ENCODE assay signal across 7 mouse cellular contexts in the genomic region with DNA sequence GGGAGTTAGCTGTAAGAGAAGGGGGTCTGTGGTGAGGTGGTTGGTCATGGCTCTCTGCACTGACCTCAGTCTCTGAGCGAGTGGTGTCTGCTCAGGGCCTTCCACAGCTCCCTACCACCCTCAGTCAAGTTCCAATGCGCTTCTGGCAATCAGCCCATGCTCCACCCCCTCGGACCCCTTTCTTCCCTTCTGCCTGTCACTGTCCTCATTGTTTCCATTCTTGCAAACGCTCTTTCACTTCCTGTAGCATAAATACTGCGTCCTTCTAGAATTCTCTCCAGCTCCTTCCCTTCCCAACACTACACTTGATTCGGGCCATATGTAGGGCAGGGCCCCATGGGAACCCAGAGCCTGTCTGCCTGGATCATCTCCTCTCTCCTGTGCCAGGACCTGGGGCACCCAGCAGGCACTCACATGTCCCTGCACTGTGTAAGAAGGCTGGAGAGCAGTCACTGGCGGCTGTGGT. TPM values are rescaled to one million over a fixed set of nuclear protein-coding genes. Genes with fewer than 3 reads are reported as not detected.
A peak's percentile ranks its signal among the peaks of the same experiment; 100 is the strongest.
DNase-seq lines count a peak whose midpoint lies in the region; ATAC-seq lines count a peak whose summit lies in the region.

No protein-coding gene starts in this region.

- H3K27ac ChIP-seq in intestine, embryonic 15.5 days: peak overlapping the region; percentile 66
- no peak overlapping the region for H3K27ac ChIP-seq in neural tube, embryonic 12.5 days

- 0 out of 2 replicates have a peak overlapping the region, but pooled peaks have one; percentile 12 for H3K4me3 ChIP-seq in intestine, embryonic 15.5 days (replicated peaks)
- H3K4me3 ChIP-seq in neural tube, embryonic 12.5 days: no peak overlapping the region

- WGBS in intestine, embryonic 15.5 days: 23% methylated on average over 7 of the region's 7 CpGs
- 28% methylated on average over 7 of the region's 7 CpGs for WGBS in neural tube, embryonic 12.5 days

- no peak overlapping the region for H3K9ac ChIP-seq in intestine, embryonic 15.5 days
- no peak overlapping the region for H3K9ac ChIP-seq in neural tube, embryonic 12.5 days

- peaks cover 23% of the 10 kb centered on the region for H3K4me1 ChIP-seq in intestine, embryonic 15.5 days (replicated peaks)
- peaks cover 10% of the 10 kb centered on the region for H3K4me1 ChIP-seq in neural tube, embryonic 12.5 days

- peak overlapping the region; percentile 55 for H3K4me2 ChIP-seq in intestine, embryonic 15.5 days (replicated peaks)
- H3K4me2 ChIP-seq in neural tube, embryonic 12.5 days (replicated peaks): peak overlapping the region; percentile 52

- H3K27me3 ChIP-seq in intestine, embryonic 15.5 days (replicated peaks): no peaks in the 10 kb centered on the region
- H3K27me3 ChIP-seq in neural tube, embryonic 12.5 days (replicated peaks): no peaks in the 10 kb centered on the region

- H3K9me3 ChIP-seq in intestine, embryonic 15.5 days: no peaks in the 10 kb centered on the region
- H3K9me3 ChIP-seq in neural tube, embryonic 12.5 days: no peaks in the 10 kb centered on the region

- peak; percentile 44 for DNase-seq in right cerebral cortex, postnatal 4 days
- no peak for DNase-seq in right cerebral cortex, adult 2 months (ENCODE audit: low spot score in 2 of 2)
- DNase-seq in left cerebral cortex, adult 11 months (ENCODE audit: low spot score): no peak
- DNase-seq in ovary, adult 18-20 months (ENCODE audit: low spot score): no peak

- 0 out of 2 replicates have a peak, but pooled peaks have one; percentile 43 for ATAC-seq in erythroid progenitor cell, adult 5-6 weeks (replicated peaks; ENCODE audit: low FRiP score, poor library complexity, severe bottlenecking)
- peak; percentile 70 for ATAC-seq in intestine, embryonic 15.5 days
- peak; percentile 77 for ATAC-seq in neural tube, embryonic 12.5 days (ENCODE audit: low FRiP score, low read depth)

- H3K36me3 ChIP-seq in intestine, embryonic 15.5 days: no peaks in the 10 kb centered on the region
- no peaks in the 10 kb centered on the region for H3K36me3 ChIP-seq in neural tube, embryonic 12.5 days

RNA-seq across cellular contexts. Expression of gene Dab2ip, which starts 12.9 kb away (rescaled TPM):
- not detected in 2 replicates for total RNA-seq in erythroid progenitor cell, adult 5-6 weeks (2015; ENCODE audit: low replicate concordance)
- total RNA-seq in erythroid progenitor cell, adult 5-6 weeks (2017; ENCODE audit: low replicate concordance): 0.15 and 1.2 TPM in 2 replicates
- 52.7 and 54.9 TPM in 2 replicates for polyA plus RNA-seq in intestine, embryonic 15.5 days (2015; fragmentation: Nextera tagmentation; extraction: Ambion mirVana)
- polyA plus RNA-seq in neural tube, embryonic 12.5 days (2016; fragmentation: Nextera tagmentation; extraction: Ambion mirVana): 65.7 and 77.7 TPM in 2 replicates
